Mouse (Mus musculus) heart, embryonic 14.5 days (tissue): Measurements from ENCODE around the gene Nuak1. TPM values are rescaled to one million over a fixed set of nuclear protein-coding genes. Genes with fewer than 3 reads are reported as not detected.

Source experiments
- ATAC-seq: fragments of 200-750 bp; cut with Nextera tagmentation; 2 replicates; pipeline ENCODE4 v1.8.0; 2017; ENCODE audit warnings: low read depth, moderate TSS enrichment; ENCODE audit not compliant: insufficient number of reproducible peaks, insufficient read depth, low FRiP score
- H3K27ac ChIP-seq, 2 experiments: fragments of 200-500 bp in 1 of 2; fragments of 300-500 bp in 1 of 2; sonication (generic) in 1 of 2; replicated peaks in 1 of 2; 2 replicates each; pipeline ENCODE4 v1.5.1; 2012 to 2014; ENCODE audit warnings: low read depth in 2 of 2, low read length in 2 of 2, control low read depth in 1 of 2, mild to moderate bottlenecking in 1 of 2, mixed read lengths in 1 of 2; ENCODE audit not compliant: control insufficient read depth in 1 of 2, insufficient read depth in 1 of 2
- H3K27me3 ChIP-seq: fragments of 300-500 bp; sonication (generic); 2 replicates; pipeline ENCODE4 v1.6.1; 2014; ENCODE audit warnings: mild to moderate bottlenecking, low read length, control low read depth; ENCODE audit not compliant: control insufficient read depth, insufficient read depth
- H3K36me3 ChIP-seq: fragments of 300-500 bp; sonication (generic); 2 replicates; pipeline ENCODE4 v1.6.1; 2014; ENCODE audit warnings: mild to moderate bottlenecking, control low read depth, low read length, mixed read lengths; ENCODE audit not compliant: control insufficient read depth, insufficient read depth
- H3K4me1 ChIP-seq, 2 experiments: fragments of 200-500 bp in 1 of 2; fragments of 300-500 bp in 1 of 2; sonication (generic) in 1 of 2; 2 replicates each; pipeline ENCODE4 v1.6.1; 2012 to 2014; ENCODE audit warnings: low read length in 2 of 2, control low read depth in 1 of 2, mixed read lengths in 1 of 2; ENCODE audit not compliant: control insufficient read depth in 2 of 2, insufficient read depth in 2 of 2
- H3K4me2 ChIP-seq: fragments of 300-500 bp; sonication (generic); 2 replicates; pipeline ENCODE4 v1.6.1; 2014; ENCODE audit warnings: mild to moderate bottlenecking, low read length
- H3K4me3 ChIP-seq, 2 experiments: fragments of 200-500 bp in 1 of 2; fragments of 300-500 bp in 1 of 2; sonication (generic) in 1 of 2; 2 replicates each; pipeline ENCODE4 v1.5.1; 2012 to 2014; ENCODE audit warnings: low read length in 2 of 2, mild to moderate bottlenecking in 2 of 2, control low read depth in 1 of 2, low read depth in 1 of 2, moderate library complexity in 1 of 2; ENCODE audit not compliant: control insufficient read depth in 1 of 2, insufficient read depth in 1 of 2
- H3K9ac ChIP-seq: fragments of 300-500 bp; sonication (generic); 2 replicates; pipeline ENCODE4 v1.6.1; 2014; ENCODE audit warnings: mild to moderate bottlenecking, low read length
- H3K9me3 ChIP-seq: fragments of 300-500 bp; sonication (generic); 2 replicates; pipeline ENCODE4 v1.6.1; 2016; ENCODE audit warnings: low read length, control low read depth; ENCODE audit not compliant: control insufficient read depth
- WGBS: fragments of 180-500 bp; shearing (Covaris S2); extraction: QIAGEN DNeasy Blood & Tissue Kit; methylation state at CpG from one replicate; pipeline ENCODE4 v1.1.7; 2014; 5-methylcytosine and 5-hydroxymethylcytosine counted together
- polyA plus RNA-seq: library from polyadenylated mRNA; unstranded; fragments of >200 nt; fragmentation: Nextera tagmentation; extraction: Ambion mirVana; gene quantifications from 2 replicates; pipeline ENCODE4 v1.2.1, GENCODE M21; 2014

Nuak1 gene
- polyA plus RNA-seq, 1 experiment from 2014 or later = 3.4 TPM

GRCm38 (mm10) chr10:84369646-84370314 is 70.6 kb downstream of the Nuak1 start:
- H3K36me3 ChIP-seq = peaks cover 26% of the 10 kb centered on the region
- 64% methylated on average over 11 of the region's 11 CpGs for WGBS
- peaks cover 13 to 17% of the 10 kb centered on the region in 2 experiments; a peak in 3 of 4 replicates for H3K4me1 ChIP-seq
- H3K4me3 ChIP-seq = no peak overlapping the region
- no peak overlapping the region for H3K27ac ChIP-seq
- no peak overlapping the region for H3K4me2 ChIP-seq
- no peaks in the 10 kb centered on the region for H3K27me3 ChIP-seq
- no peak for ATAC-seq
- H3K9me3 ChIP-seq = no peaks in the 10 kb centered on the region
- no peak overlapping the region for H3K9ac ChIP-seq

GRCm38 (mm10) chr10:84368185-84368584 is 72.2 kb downstream of the Nuak1 start:
- Histone ChIP-seq H3K27me3 (no peaks in the 10 kb centered on the region), H3K27ac (no peak overlapping the region), H3K36me3 (peaks cover 10% of the 10 kb centered on the region; the same call in 1 of the 2 replicates), H3K9me3 (no peaks in the 10 kb centered on the region), H3K4me1 (peaks cover 13 to 17% of the 10 kb centered on the region in 2 experiments; a peak in 3 of 4 replicates), H3K4me3 (no peak overlapping the region), H3K9ac (no peak overlapping the region), H3K4me2 (no peak overlapping the region)
- WGBS = 84% methylated on average over 3 of the region's 3 CpGs
- ATAC-seq = no peak

GRCm38 (mm10) chr10:84365166-84365865 is 75.1 kb downstream of the Nuak1 start:
- H3K4me2 ChIP-seq = no peak overlapping the region
- H3K4me1 ChIP-seq = peaks cover 0 to 3% of the 10 kb centered on the region in 2 experiments; a peak in 1 of 4 replicates
- H3K27ac ChIP-seq = no peak overlapping the region
- H3K27me3 ChIP-seq = no peaks in the 10 kb centered on the region
- 65% methylated on average over 7 of the region's 7 CpGs for WGBS
- no peaks in the 10 kb centered on the region for H3K9me3 ChIP-seq
- no peak overlapping the region for H3K4me3 ChIP-seq
- H3K9ac ChIP-seq = no peak overlapping the region
- H3K36me3 ChIP-seq = peaks cover 10% of the 10 kb centered on the region; the same call in 1 of the 2 replicates
- ATAC-seq = no peak

GRCm38 (mm10) chr10:84363833-84364232 is 76.6 kb downstream of the Nuak1 start:
- WGBS = 85% methylated on average over 7 of the region's 7 CpGs
- ATAC-seq = no peak
- H3K27ac ChIP-seq = no peak overlapping the region

GRCm38 (mm10) chr10:84360953-84361352 is 79.4 kb downstream of the Nuak1 start:
- Histone ChIP-seq H3K36me3 (no peaks in the 10 kb centered on the region), H3K4me3 (no peak overlapping the region), H3K9me3 (no peaks in the 10 kb centered on the region), H3K27me3 (no peaks in the 10 kb centered on the region), H3K9ac (no peak overlapping the region), H3K4me1 (no peaks in the 10 kb centered on the region), H3K4me2 (no peak overlapping the region), H3K27ac (no peak overlapping the region)
- WGBS = 87% methylated on average over 4 of the region's 4 CpGs
- ATAC-seq = no peak

More at GRCm38 (mm10) chr10:84363833-84364232, 76.6 kb downstream of the Nuak1 start:
- Histone ChIP-seq H3K9me3 (no peaks in the 10 kb centered on the region), H3K36me3 (no peaks in the 10 kb centered on the region), H3K9ac (no peak overlapping the region), H3K27me3 (no peaks in the 10 kb centered on the region), H3K4me1 (no peaks in the 10 kb centered on the region), H3K4me2 (no peak overlapping the region), H3K4me3 (no peak overlapping the region)

- H3K4me2 ChIP-seq = no peak overlapping the region
- H3K27me3 ChIP-seq = no peaks in the 10 kb centered on the region
- ATAC-seq = no peak
- no peak overlapping the region for H3K4me3 ChIP-seq
- no peak overlapping the region for H3K27ac ChIP-seq
- 71% methylated on average over 9 of the region's 9 CpGs for WGBS
- no peaks in the 10 kb centered on the region for H3K9me3 ChIP-seq
- H3K36me3 ChIP-seq = no peaks in the 10 kb centered on the region
- H3K9ac ChIP-seq = no peak overlapping the region
- H3K4me1 ChIP-seq = no peaks in the 10 kb centered on the region
Measured at GRCm38 (mm10) chr10:84360391-84360790, 80.0 kb downstream of the Nuak1 start.

- 87% methylated on average over 4 of the region's 4 CpGs for WGBS
- no peaks in the 10 kb centered on the region for H3K36me3 ChIP-seq
Measured at GRCm38 (mm10) chr10:84358738-84359120, 81.7 kb downstream of the Nuak1 start.

More at GRCm38 (mm10) chr10:84358738-84359120, 81.7 kb downstream of the Nuak1 start:
- Histone ChIP-seq H3K9ac (no peak overlapping the region), H3K4me3 (no peak overlapping the region), H3K9me3 (no peaks in the 10 kb centered on the region), H3K4me1 (peaks cover 0 to 4% of the 10 kb centered on the region in 2 experiments; a peak in 1 of 4 replicates), H3K4me2 (no peak overlapping the region), H3K27me3 (no peaks in the 10 kb centered on the region), H3K27ac (no peak overlapping the region)
- ATAC-seq = no peak
